Mouse (Mus musculus) midbrain, embryonic 12.5 days (tissue): ENCODE measurements at regions not wholly inside any gene's neighbourhood (a gene's known extent, or its start where the extent isn't known, plus 50 kb on each side); places are given as distances from the start of the nearest gene placed in this dataset. TPM values are rescaled to one million over a fixed set of nuclear protein-coding genes. Genes with fewer than 3 reads are reported as not detected.

Source experiments
- ATAC-seq: fragments of 200-750 bp; cut with Nextera tagmentation; 2 replicates; pipeline ENCODE4 v1.8.0; 2017; ENCODE audit warnings: low read depth, moderate TSS enrichment, moderate library complexity; ENCODE audit not compliant: low FRiP score
- H3K27ac ChIP-seq: fragments of 300-500 bp; sonication (generic); replicated peaks from 2 replicates; pipeline ENCODE4 v1.5.1; 2016; ENCODE audit warnings: mild to moderate bottlenecking
- H3K27me3 ChIP-seq: fragments of 300-500 bp; sonication (generic); 2 replicates; pipeline ENCODE4 v1.6.1; 2016; ENCODE audit warnings: mild to moderate bottlenecking
- H3K36me3 ChIP-seq: fragments of 300-500 bp; sonication (generic); 2 replicates; pipeline ENCODE4 v1.6.1; 2016
- H3K4me1 ChIP-seq: fragments of 300-500 bp; sonication (generic); 2 replicates; pipeline ENCODE4 v1.6.1; 2016
- H3K4me2 ChIP-seq: fragments of 300-500 bp; sonication (generic); replicated peaks from 2 replicates; pipeline ENCODE4 v1.6.1; 2016; ENCODE audit warnings: mild to moderate bottlenecking, moderate library complexity
- H3K4me3 ChIP-seq: fragments of 300-500 bp; sonication (generic); 2 replicates; pipeline ENCODE4 v1.5.1; 2016; ENCODE audit warnings: mild to moderate bottlenecking
- H3K9ac ChIP-seq: fragments of 300-500 bp; sonication (generic); replicated peaks from 2 replicates; pipeline ENCODE4 v1.6.1; 2016; ENCODE audit warnings: mild to moderate bottlenecking, moderate library complexity
- H3K9me3 ChIP-seq: fragments of 300-500 bp; sonication (generic); 2 replicates; pipeline ENCODE4 v1.6.1; 2016; ENCODE audit warnings: mild to moderate bottlenecking
- WGBS: fragments of 180-500 bp; shearing (Covaris S2); methylation state at CpG from one replicate; pipeline ENCODE4 v1.1.7; 2016; 5-methylcytosine and 5-hydroxymethylcytosine counted together
- microRNA-seq: library from miRNA; unstranded; fragments of <30 nt; microRNA quantifications from one replicate; pipeline ENCODE4, GENCODE M21; 2017

GRCm38 (mm10) chr16:50690818-50691217 is 99.9 kb upstream of the Ccdc54 start:
- Histone ChIP-seq H3K4me1 (no peaks in the 10 kb centered on the region), H3K4me2 (no peak overlapping the region), H3K4me3 (no peak overlapping the region), H3K27me3 (no peaks in the 10 kb centered on the region), H3K27ac (no peak overlapping the region), H3K9me3 (no peaks in the 10 kb centered on the region), H3K9ac (no peak overlapping the region), H3K36me3 (no peaks in the 10 kb centered on the region)
- 88% methylated on average over 7 of the region's 7 CpGs for WGBS
- ATAC-seq, result no peak

- Histone ChIP-seq H3K4me3 (no peak overlapping the region), H3K27ac (no peak overlapping the region), H3K4me1 (no peaks in the 10 kb centered on the region), H3K9me3 (no peaks in the 10 kb centered on the region), H3K36me3 (no peaks in the 10 kb centered on the region), H3K27me3 (no peaks in the 10 kb centered on the region), H3K9ac (no peak overlapping the region), H3K4me2 (no peak overlapping the region)
- no peak for ATAC-seq
- 75% methylated on average over 10 of the region's 10 CpGs for WGBS
These were observed 98.6 kb upstream of the Ccdc54 start for GRCm38 (mm10) chr16:50689525-50689924.

GRCm38 (mm10) chr16:50688818-50689506 is 98.0 kb upstream of the Ccdc54 start:
- no peak overlapping the region for H3K4me2 ChIP-seq
- no peak overlapping the region for H3K4me3 ChIP-seq
- no peaks in the 10 kb centered on the region for H3K36me3 ChIP-seq
- H3K4me1 ChIP-seq, result no peaks in the 10 kb centered on the region
- H3K9me3 ChIP-seq, result no peaks in the 10 kb centered on the region
- H3K27ac ChIP-seq, result no peak overlapping the region
- ATAC-seq, result no peak
- H3K27me3 ChIP-seq, result no peaks in the 10 kb centered on the region
- H3K9ac ChIP-seq, result no peak overlapping the region
- 76% methylated on average over 11 of the region's 11 CpGs for WGBS

GRCm38 (mm10) chr16:50679698-50680097 is 88.7 kb upstream of the Ccdc54 start:
- Histone ChIP-seq H3K4me3 (no peak overlapping the region), H3K4me1 (no peaks in the 10 kb centered on the region), H3K36me3 (no peaks in the 10 kb centered on the region), H3K4me2 (no peak overlapping the region), H3K27me3 (no peaks in the 10 kb centered on the region), H3K9me3 (no peaks in the 10 kb centered on the region), H3K27ac (no peak overlapping the region), H3K9ac (no peak overlapping the region)
- WGBS, result 93% methylated on average over 6 of the region's 6 CpGs
- no peak for ATAC-seq

- ATAC-seq, result no peak
These were observed 82.4 kb upstream of the Ccdc54 start for GRCm38 (mm10) chr16:50673339-50673738.

GRCm38 (mm10) chr16:50672713-50673112 is 81.8 kb upstream of the Ccdc54 start:
- ATAC-seq, result no peak
- Histone ChIP-seq H3K27ac (no peak overlapping the region), H3K9ac (no peak overlapping the region), H3K9me3 (no peaks in the 10 kb centered on the region), H3K4me3 (no peak overlapping the region), H3K27me3 (no peaks in the 10 kb centered on the region), H3K36me3 (no peaks in the 10 kb centered on the region), H3K4me2 (no peak overlapping the region), H3K4me1 (no peaks in the 10 kb centered on the region)
- WGBS, result 75% methylated on average over 5 of the region's 5 CpGs

More at GRCm38 (mm10) chr16:50673339-50673738, 82.4 kb upstream of the Ccdc54 start:
- H3K9me3 ChIP-seq, result no peaks in the 10 kb centered on the region
- H3K27me3 ChIP-seq, result no peaks in the 10 kb centered on the region
- no peak overlapping the region for H3K27ac ChIP-seq
- H3K4me1 ChIP-seq, result no peaks in the 10 kb centered on the region
- 75% methylated on average over 5 of the region's 5 CpGs for WGBS
- no peak overlapping the region for H3K4me2 ChIP-seq
- H3K4me3 ChIP-seq, result no peak overlapping the region
- no peak overlapping the region for H3K9ac ChIP-seq
- no peaks in the 10 kb centered on the region for H3K36me3 ChIP-seq

- Histone ChIP-seq H3K36me3 (no peaks in the 10 kb centered on the region), H3K9me3 (no peaks in the 10 kb centered on the region), H3K27me3 (no peaks in the 10 kb centered on the region), H3K9ac (no peak overlapping the region), H3K27ac (no peak overlapping the region), H3K4me3 (no peak overlapping the region), H3K4me1 (no peaks in the 10 kb centered on the region), H3K4me2 (no peak overlapping the region)
- ATAC-seq, result no peak
- WGBS, result 90% methylated on average over 5 of the region's 5 CpGs
These were observed 80.2 kb upstream of the Ccdc54 start for GRCm38 (mm10) chr16:50671170-50671569.

GRCm38 (mm10) chr16:50664240-50664639 is 73.3 kb upstream of the Ccdc54 start:
- no peak for ATAC-seq
- no peak overlapping the region for H3K27ac ChIP-seq
- H3K4me3 ChIP-seq, result no peak overlapping the region
- no peak overlapping the region for H3K4me2 ChIP-seq
- H3K27me3 ChIP-seq, result no peaks in the 10 kb centered on the region
- H3K9me3 ChIP-seq, result no peaks in the 10 kb centered on the region
- WGBS, result 50% methylated on average over 2 of the region's 2 CpGs
- no peak overlapping the region for H3K9ac ChIP-seq
- H3K36me3 ChIP-seq, result no peaks in the 10 kb centered on the region
- H3K4me1 ChIP-seq, result no peaks in the 10 kb centered on the region

Small RNA genes lying in the stretch of these regions (microRNA-seq; reads per million reads assigned to microRNA genes)
- not detected for gene Mir6363
